Comparison of ENCODE assay signal across 9 mouse cellular contexts in genomic region chr9:115867277-115867676, GRCm38 (mm10). TPM values are rescaled to one million over a fixed set of nuclear protein-coding genes. Genes with fewer than 3 reads are reported as not detected.
DNase-seq lines count a peak whose midpoint lies in the region; ATAC-seq and TF ChIP-seq lines count a peak whose summit lies in the region.
"Had no signal": no experiment of that assay in that cellular context is flagged by ENCODE, and none has a peak within 500 bp of the region (broad histone marks: within the 10 kb centered on the region; RNA-seq: fewer than 3 reads in every experiment).

No protein-coding gene starts in this region.

- no peak for ATAC-seq in lung, postnatal 0 days
- no peak for ATAC-seq in monocyte, adult 5-6 weeks (replicated peaks; ENCODE audit: insufficient number of reproducible peaks, low FRiP score, low TSS enrichment, poor library complexity, severe bottlenecking)
- no peak for ATAC-seq in megakaryocyte, adult 5-6 weeks (ENCODE audit: poor library complexity, severe bottlenecking)

- DNase-seq in lung, postnatal 0 days (ENCODE audit: low spot score) = peak; percentile 65
- no peak for DNase-seq in lung, postnatal 25 days (ENCODE audit: low spot score)
- DNase-seq in adrenal gland, adult 8-10 months = peak; percentile 78
- peak; percentile 30 to 51 for DNase-seq in heart, adult 2 months
- DNase-seq in splenic B cell, adult 2 months (ENCODE audit: low read depth, low spot score) = peak; percentile 4

- H3K27me3 ChIP-seq in lung, postnatal 0 days (replicated peaks; ENCODE audit: insufficient read depth, low read length) = no peaks in the 10 kb centered on the region
- H3K27me3 ChIP-seq in heart, adult 2 months (ENCODE audit: control insufficient read depth, insufficient read depth, low read length) = no peaks in the 10 kb centered on the region
- no peaks in the 10 kb centered on the region for H3K27me3 ChIP-seq in splenic B cell, adult 2 months (ENCODE audit: control insufficient read depth, insufficient read depth, low read length, poor library complexity, severe bottlenecking)
- H3K27me3 ChIP-seq: midbrain, embryonic 12.5 days had no signal

- H3K9ac ChIP-seq in lung, postnatal 0 days (replicated peaks; ENCODE audit: low read depth) = no peak overlapping the region
- no peak overlapping the region for H3K9ac ChIP-seq in heart, adult 2 months (ENCODE audit: low read depth, low read length)
- H3K9ac ChIP-seq: midbrain, embryonic 12.5 days had no signal

- TF ChIP-seq POLR2A in heart, adult 2 months (IDR thresholded peaks at IDR 0.05; ENCODE audit: insufficient read depth, low read depth, low read length) = no peak

- no peak overlapping the region for H3K4me2 ChIP-seq in lung, postnatal 0 days (replicated peaks; ENCODE audit: low read depth, low read length)
- H3K4me2 ChIP-seq: midbrain, embryonic 12.5 days had no signal

- no peaks in the 10 kb centered on the region for H3K36me3 ChIP-seq in lung, postnatal 0 days (ENCODE audit: insufficient read depth, low read length)
- no peaks in the 10 kb centered on the region for H3K36me3 ChIP-seq in heart, adult 2 months (ENCODE audit: control insufficient read depth, insufficient read depth, low read length)
- H3K36me3 ChIP-seq in splenic B cell, adult 2 months (ENCODE audit: control insufficient read depth, insufficient read depth, low read length, poor library complexity, severe bottlenecking) = no peaks in the 10 kb centered on the region
- H3K36me3 ChIP-seq: forebrain, embryonic 10.5 days; midbrain, embryonic 12.5 days had no signal

- no peak for TF ChIP-seq EP300 in lung, postnatal 0 days (IDR thresholded peaks at IDR 0.05)
- TF ChIP-seq EP300 in heart, adult 2 months (IDR thresholded peaks at IDR 0.05; ENCODE audit: insufficient read depth, low read depth, low read length) = peak; percentile 84

- H3K79me2 ChIP-seq in heart, adult 2 months (replicated peaks; ENCODE audit: control insufficient read depth, insufficient read depth, low read length) = no peaks in the 10 kb centered on the region

- H3K27ac ChIP-seq in lung, postnatal 0 days (ENCODE audit: low read length) = no peak overlapping the region
- H3K27ac ChIP-seq in heart, adult 2 months = no peak overlapping the region
- H3K27ac ChIP-seq: forebrain, embryonic 10.5 days; midbrain, embryonic 12.5 days had no signal

- 15% methylated on average over 2 of the region's 2 CpGs for WGBS in lung, postnatal 0 days
- WGBS in heart, adult 2 months = 8% methylated on average over 2 of the region's 2 CpGs

- no peak overlapping the region for H3K4me3 ChIP-seq in lung, postnatal 0 days (ENCODE audit: low read depth, low read length)
- no peak overlapping the region for H3K4me3 ChIP-seq in heart, adult 2 months
- H3K4me3 ChIP-seq: forebrain, embryonic 10.5 days; midbrain, embryonic 12.5 days had no signal

- intact Hi-C loops in heart, adult 2 months (cut with DNase I) = loop anchor here (5.0 kb wide), 1 partner anchor 175 kb away; no protein-coding TSS in a partner anchor

- H3K4me1 ChIP-seq in lung, postnatal 0 days (ENCODE audit: insufficient read depth, low read depth, low read length) = no peaks in the 10 kb centered on the region
- peaks cover 2% of the 10 kb centered on the region; the same call in 1 of the 2 replicates for H3K4me1 ChIP-seq in heart, adult 2 months (ENCODE audit: control insufficient read depth, insufficient read depth, low read length)
- H3K4me1 ChIP-seq: midbrain, embryonic 12.5 days had no signal

- TF ChIP-seq CTCF in lung, postnatal 0 days (IDR thresholded peaks at IDR 0.05) = peak; percentile 25
- TF ChIP-seq CTCF in heart, adult 2 months (IDR thresholded peaks at IDR 0.05) = peak; percentile 62

- no peaks in the 10 kb centered on the region for H3K9me3 ChIP-seq in lung, postnatal 0 days (ENCODE audit: low read length)
- H3K9me3 ChIP-seq: forebrain, embryonic 10.5 days; midbrain, embryonic 12.5 days had no signal

RNA-seq across cellular contexts. Expression of gene Gadl1, which starts 42.0 kb away (rescaled TPM):
- polyA plus RNA-seq in lung, postnatal 0 days (2015; fragmentation: Nextera tagmentation; extraction: Ambion mirVana) = 0.47 and 0.50 TPM in 2 replicates
- under 1 TPM in 2 of 4 experiments, not detected in 2; 0.17 to 0.31 TPM for total RNA-seq in adrenal gland, adult 8-10 months (2022)
- not detected for total RNA-seq in heart, adult 2 months (2021)
- polyA plus RNA-seq in heart, adult 2 months (2012; rRNA removed) = 0.16 TPM in 1 of 2 replicates, not detected in the other
- not detected in 3 replicates for total RNA-seq in monocyte, adult 5-6 weeks (2017)
- not detected in 2 replicates for total RNA-seq in megakaryocyte, adult 5-6 weeks (2015)
- total RNA-seq in megakaryocyte, adult 5-6 weeks (2017) = 0.24 TPM in 1 of 2 replicates, not detected in the other
